Mouse (Mus musculus): ENCODE measurements around the gene Psmb11. TPM values are rescaled to one million over a fixed set of nuclear protein-coding genes. Genes with fewer than 3 reads are reported as not detected.
A peak's percentile ranks its signal among the peaks of the same experiment; 100 is the strongest.
"Not testable (repeated sequence)": the region's sequence is repeated elsewhere in the genome, so short reads cannot be mapped to it uniquely, and the experiment has no call there.

Psmb11 gene
- total RNA-seq, 2 experiments from 2014 or later, result not detected

- DNase-seq, result no peak
Measured at GRCm38 (mm10) chr14:54603686-54604085, 17.5 kb upstream of the Psmb11 start.

DNA sequence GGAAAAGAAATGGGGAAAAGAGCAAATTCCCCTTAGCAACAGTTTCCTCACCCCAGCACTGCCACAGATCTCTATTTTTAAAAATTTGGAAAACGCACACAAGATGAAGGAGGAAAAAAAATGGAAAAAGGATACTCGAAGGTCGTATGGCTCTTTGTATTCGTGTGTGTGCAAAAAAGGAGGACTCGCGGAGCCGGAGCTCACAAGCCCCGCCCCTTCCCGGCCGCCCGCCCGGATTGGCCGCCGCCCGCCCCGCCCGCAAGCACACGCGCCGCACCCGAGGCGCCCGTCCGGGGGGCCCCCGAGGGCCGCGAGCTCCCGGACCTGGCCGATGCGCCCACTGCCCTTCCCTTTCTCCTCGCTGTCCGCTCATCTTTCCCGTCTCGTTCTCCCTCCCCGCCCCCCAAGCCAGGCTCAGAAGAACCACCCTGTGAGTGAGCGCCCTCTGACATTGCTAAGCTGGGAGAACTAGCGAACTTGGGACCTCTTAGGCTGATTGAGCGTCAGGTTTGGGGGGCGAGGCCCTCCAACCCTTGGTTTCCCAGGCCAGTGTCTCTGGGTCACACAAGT, 15.4 kb upstream of the Psmb11 start, which contains the start of gene 4931414P19Rik:
Gene 4931414P19Rik (minus strand): TSS at position 242 of the 570 bp plus-strand sequence.
- DNase-seq, result peak; percentile 92

DNA sequence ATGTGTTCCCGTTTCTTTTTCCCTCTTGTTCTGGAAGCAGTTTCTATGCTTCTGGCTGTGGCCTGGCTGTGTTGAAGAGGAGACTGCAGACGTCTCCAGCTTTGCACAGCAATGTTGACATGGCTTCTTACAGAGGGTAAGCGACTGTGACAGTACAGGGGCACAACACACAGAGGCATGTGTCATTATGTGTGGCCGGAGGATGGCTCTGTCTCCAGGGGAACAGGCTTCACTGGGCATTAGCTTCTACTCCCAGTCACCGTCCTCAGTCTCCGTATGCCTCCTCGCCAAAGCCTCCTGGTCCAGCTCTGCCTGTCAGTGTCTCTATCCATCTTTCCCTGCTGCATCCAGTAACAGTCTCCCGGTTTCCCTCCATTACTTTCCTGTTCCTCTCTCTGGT, 14.0 kb upstream of the Psmb11 start:
- no peak for DNase-seq

- DNase-seq, result no peak
Measured at GRCm38 (mm10) chr14:54609245-54609644, 12.0 kb upstream of the Psmb11 start.

DNA sequence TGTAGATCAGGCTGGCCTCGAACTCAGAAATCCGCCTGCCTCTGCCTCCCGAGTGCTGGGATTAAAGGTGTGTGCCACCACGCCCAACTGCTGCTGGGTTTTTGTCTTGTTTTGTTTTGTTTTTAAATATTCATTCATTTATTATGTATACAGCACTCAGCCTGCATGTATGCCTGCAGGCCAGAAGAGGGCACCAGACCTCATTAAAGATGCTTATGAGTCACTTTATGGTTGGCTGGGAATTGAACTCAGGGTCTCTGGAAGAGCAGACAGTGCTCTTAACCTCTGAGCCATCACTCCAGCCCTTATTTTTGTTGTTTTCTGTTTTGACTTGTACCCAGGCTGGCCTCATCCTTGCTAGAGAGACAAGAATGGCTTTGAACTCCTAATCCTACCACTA, 11.3 kb upstream of the Psmb11 start:
- no peak for DNase-seq

DNA sequence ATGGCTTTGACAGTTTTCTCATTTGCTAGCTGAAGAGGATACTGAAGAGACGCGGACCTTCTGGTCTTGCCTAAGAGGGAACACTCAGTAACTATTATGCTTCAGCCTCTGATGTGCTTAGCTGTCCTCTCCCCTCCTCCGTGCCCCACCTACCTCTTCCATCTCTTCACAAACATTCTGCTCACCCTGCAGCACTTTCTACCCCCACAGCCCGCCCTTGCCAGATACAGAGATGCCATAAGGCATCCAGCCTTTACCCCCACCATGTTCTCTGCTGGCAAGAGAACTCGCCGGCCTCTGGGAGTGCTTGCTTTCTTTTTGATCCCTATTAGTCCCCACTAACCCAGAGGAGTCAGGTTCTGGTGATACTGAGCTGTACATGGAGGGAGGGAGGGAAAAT, 10.6 kb upstream of the Psmb11 start:
- DNase-seq, result no peak

DNA sequence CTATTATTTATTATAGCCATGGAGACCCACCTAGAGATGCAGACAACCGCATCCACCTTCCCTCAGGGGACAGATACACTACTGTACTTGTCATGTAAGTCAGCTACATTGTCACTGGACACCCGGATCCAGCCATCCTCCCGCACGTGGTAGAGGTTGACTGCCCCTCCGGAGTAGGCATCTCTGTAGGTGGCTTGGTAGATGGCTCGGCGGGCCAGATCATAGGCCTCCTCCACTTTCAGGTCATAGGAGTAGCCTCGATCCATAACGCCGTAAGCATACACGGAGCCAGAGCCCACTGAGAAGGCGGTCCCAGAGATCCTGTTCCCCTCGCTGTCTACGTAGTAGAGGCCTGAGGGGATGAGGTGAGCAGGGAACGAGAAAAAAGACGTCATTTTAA, 7.1 kb upstream of the Psmb11 start:
- not testable (repeated sequence) for DNase-seq

GRCm38 (mm10) chr14:54616226-54616825, 4.9 kb upstream of the Psmb11 start:
- DNase-seq, result no peak

DNA sequence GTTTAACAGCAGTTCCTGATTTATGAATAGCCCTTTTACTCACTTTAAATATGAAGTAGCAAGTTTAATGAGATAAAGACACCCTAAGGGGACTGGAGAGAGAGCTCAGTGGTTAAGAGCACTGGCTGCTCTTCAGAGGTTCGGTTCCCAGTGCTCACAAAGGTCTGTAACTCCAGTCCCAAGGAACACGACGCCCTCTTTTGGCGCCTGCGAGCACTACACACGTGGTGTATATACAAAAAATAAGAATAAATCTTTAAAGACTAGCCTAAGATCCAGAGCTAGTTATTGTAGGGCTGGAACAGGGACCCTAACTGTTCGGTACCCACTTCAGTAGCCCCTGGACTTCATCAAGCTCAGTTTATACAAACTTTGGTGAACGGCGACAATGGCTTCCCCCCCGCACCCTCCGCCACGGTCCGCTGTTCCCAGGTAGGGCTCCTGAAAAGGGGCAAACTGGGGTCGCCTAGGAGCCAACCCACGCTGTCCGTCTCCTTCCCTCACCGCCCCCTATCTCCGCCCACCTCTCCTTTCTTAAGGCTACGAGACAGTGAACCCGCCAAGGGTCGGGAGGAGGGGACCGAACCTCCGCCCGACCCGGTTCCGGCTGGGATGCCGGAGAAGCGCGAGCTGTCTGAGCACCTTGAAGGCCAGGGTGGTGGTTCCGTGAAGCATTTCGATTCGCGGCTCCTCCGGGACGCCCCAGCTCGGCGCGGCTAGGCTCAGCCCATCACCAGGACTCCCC, 3.9 kb upstream of the Psmb11 start:
- no peak for DNase-seq

GRCm38 (mm10) chr14:54617897-54618365, 3.3 kb upstream of the Psmb11 start, which contains the start of gene Psmb5:
TSS of gene Psmb5 (minus strand) at chr14:54618022.
- peak; percentile 82 for DNase-seq

- no peak for DNase-seq
Measured at GRCm38 (mm10) chr14:54623334-54623733, 2.1 kb downstream of the Psmb11 start.

- no peak for DNase-seq
Measured at GRCm38 (mm10) chr14:54624976-54625375, 3.7 kb downstream of the Psmb11 start.

GRCm38 (mm10) chr14:54628103-54628502, 6.9 kb downstream of the Psmb11 start:
- DNase-seq, result no peak

DNA sequence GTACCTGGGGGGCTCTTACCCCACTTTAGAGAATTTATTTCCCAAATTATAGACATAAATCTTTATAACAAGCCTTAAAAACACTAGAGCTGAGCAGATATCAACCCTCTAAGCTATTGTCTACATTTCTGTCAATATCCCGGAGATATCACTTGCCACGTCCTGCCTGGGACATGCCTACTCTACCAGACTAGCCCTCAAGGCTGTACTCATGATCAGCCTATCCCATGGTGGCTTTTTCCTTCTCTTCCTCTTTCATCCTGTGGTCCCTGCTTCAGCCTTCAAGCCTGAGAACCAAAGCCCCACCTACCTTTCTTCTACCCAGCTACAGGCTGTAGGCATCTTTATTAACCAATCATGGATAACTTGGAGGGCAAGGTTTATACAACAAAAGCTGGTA, 8.6 kb downstream of the Psmb11 start:
- no peak for DNase-seq

GRCm38 (mm10) chr14:54630583-54631239, 9.5 kb downstream of the Psmb11 start:
- no peak for DNase-seq

DNA sequence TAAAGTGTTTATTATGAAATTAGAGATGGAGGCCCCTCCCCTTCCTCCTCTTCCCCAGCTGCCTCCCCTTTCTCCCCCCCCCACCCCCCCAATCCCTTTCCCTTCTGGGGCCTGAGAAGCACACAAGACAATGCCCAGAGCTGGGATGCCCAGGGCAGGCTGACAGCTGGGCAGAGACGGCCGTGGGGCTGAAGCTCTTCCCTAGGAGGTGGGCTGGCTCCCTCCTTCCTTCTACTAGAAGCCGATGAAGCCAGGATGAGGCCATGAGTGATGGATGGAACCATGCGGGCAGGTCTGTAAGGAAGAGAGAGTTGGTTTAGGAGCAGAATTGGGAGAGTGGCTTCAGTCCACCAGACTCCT, 10.0 kb downstream of the Psmb11 start:
- DNase-seq, result no peak

- DNase-seq, result no peak
Measured at GRCm38 (mm10) chr14:54632252-54632651, 11.0 kb downstream of the Psmb11 start.

- DNase-seq, result no peak
Measured at GRCm38 (mm10) chr14:54634182-54634581, 12.9 kb downstream of the Psmb11 start.

- DNase-seq, result peak; percentile 63
Measured at GRCm38 (mm10) chr14:54636954-54637353, 15.7 kb downstream of the Psmb11 start.

DNA sequence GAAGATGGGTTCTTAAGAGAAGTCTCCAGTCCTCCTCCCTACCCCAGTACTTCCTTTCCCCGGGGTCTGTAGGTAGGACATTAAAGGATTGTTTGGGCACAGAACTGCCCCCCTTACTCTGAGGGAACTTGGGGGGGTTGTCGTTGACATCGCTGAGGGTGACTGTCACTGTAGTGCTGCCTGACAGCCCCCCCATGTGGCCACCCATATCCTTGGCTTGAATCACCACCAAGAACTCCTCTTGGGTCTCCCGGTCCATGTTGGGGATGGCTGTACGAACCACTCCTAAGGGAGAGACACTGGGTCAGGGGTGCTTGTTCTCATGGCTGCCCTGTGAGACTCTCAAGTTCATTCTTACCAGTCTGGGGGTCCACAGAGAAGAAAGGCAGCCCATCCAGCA, 17.0 kb downstream of the Psmb11 start:
- DNase-seq, result no peak

GRCm38 (mm10) chr14:54640121-54640520, 18.9 kb downstream of the Psmb11 start:
- DNase-seq, result no peak

DNA sequence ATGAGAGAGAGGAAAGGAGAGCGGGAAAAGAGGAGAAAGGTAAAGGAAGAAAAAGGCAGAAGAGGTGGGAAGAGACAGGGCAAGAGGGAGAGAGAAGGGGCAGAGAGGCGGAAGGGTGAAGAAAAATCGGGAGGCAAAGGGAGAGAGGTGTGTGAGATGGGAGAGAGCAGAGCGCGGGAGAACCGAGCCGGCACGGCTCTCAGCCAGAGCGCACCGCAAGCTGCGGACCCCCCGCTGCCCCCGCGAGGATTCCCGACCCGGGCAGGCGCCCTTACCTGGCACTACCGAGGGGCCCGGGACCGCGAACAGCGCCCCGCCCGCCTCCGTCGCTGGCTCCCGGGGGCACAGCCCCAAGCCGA, 19.7 kb downstream of the Psmb11 start, which contains the start of gene Gm17606:
Gene Gm17606 (plus strand): TSS at position 7 of the 359 bp plus-strand sequence.
- no peak for DNase-seq
